Mouse (Mus musculus) erythroblast, embryonic 14.5 days (primary cell): ENCODE results near the gene Tenm3.

Source experiments
- GATA1 ChIP-seq: IDR thresholded peaks from 2 replicates; pipeline ENCODE4 v1.6.1; 2012; ENCODE audit warnings: low read length, inconsistent platforms, mixed read lengths
- TAL1 ChIP-seq: IDR thresholded peaks from 3 replicates; pipeline ENCODE4 v1.6.1; 2012; ENCODE audit warnings: low read length, inconsistent platforms, mixed read lengths

DNA sequence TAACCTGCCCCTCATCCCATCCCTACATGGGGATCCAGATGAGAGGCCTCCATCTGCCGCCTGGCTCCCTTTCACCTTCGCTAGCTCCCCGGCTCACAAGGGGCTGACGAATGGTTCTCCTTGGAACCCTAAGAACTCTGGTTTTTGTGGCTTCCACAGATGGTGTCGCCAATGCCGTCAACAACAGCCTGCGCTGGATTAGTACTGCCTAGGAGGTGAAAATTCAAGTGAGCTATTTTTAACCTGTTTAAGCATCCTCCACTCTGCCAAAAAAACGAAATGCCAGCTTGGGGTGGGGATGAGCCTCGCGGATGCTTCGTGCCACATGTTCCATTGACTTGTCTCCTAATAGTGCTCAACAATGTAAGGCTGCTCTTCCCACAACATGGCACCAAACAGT, 171.3 kb downstream of the Tenm3 start:
- TF ChIP-seq TAL1 = no peak
- no peak for TF ChIP-seq GATA1
